Mouse (Mus musculus) midbrain, embryonic 12.5 days (tissue): ENCODE results near the gene 2610507B11Rik. TPM values are rescaled to one million over a fixed set of nuclear protein-coding genes. Genes with fewer than 3 reads are reported as not detected.

ENCODE experiments used
- ATAC-seq: fragments of 200-750 bp; cut with Nextera tagmentation; 2 replicates; pipeline ENCODE4 v1.8.0; 2017; ENCODE audit warnings: low read depth, moderate TSS enrichment, moderate library complexity; ENCODE audit not compliant: low FRiP score
- H3K27ac ChIP-seq: fragments of 300-500 bp; sonication (generic); replicated peaks from 2 replicates; pipeline ENCODE4 v1.5.1; 2016; ENCODE audit warnings: mild to moderate bottlenecking
- H3K27me3 ChIP-seq: fragments of 300-500 bp; sonication (generic); 2 replicates; pipeline ENCODE4 v1.6.1; 2016; ENCODE audit warnings: mild to moderate bottlenecking
- H3K36me3 ChIP-seq: fragments of 300-500 bp; sonication (generic); 2 replicates; pipeline ENCODE4 v1.6.1; 2016
- H3K4me1 ChIP-seq: fragments of 300-500 bp; sonication (generic); 2 replicates; pipeline ENCODE4 v1.6.1; 2016
- H3K4me2 ChIP-seq: fragments of 300-500 bp; sonication (generic); replicated peaks from 2 replicates; pipeline ENCODE4 v1.6.1; 2016; ENCODE audit warnings: mild to moderate bottlenecking, moderate library complexity
- H3K4me3 ChIP-seq: fragments of 300-500 bp; sonication (generic); 2 replicates; pipeline ENCODE4 v1.5.1; 2016; ENCODE audit warnings: mild to moderate bottlenecking
- H3K9ac ChIP-seq: fragments of 300-500 bp; sonication (generic); replicated peaks from 2 replicates; pipeline ENCODE4 v1.6.1; 2016; ENCODE audit warnings: mild to moderate bottlenecking, moderate library complexity
- H3K9me3 ChIP-seq: fragments of 300-500 bp; sonication (generic); 2 replicates; pipeline ENCODE4 v1.6.1; 2016; ENCODE audit warnings: mild to moderate bottlenecking
- WGBS: fragments of 180-500 bp; shearing (Covaris S2); methylation state at CpG from one replicate; pipeline ENCODE4 v1.1.7; 2016; 5-methylcytosine and 5-hydroxymethylcytosine counted together
- polyA plus RNA-seq: library from polyadenylated mRNA; unstranded; fragments of >200 nt; fragmentation: Nextera tagmentation; extraction: Ambion mirVana; gene quantifications from 2 replicates; pipeline ENCODE4 v1.2.1, GENCODE M21; 2016

Gene 2610507B11Rik
- polyA plus RNA-seq, result 79.0 and 80.0 TPM in 2 replicates

GRCm38 (mm10) chr11:78261380-78262352 lies at the start of gene 2610507B11Rik:
TSS of gene 2610507B11Rik (plus strand) at chr11:78261752.
- H3K27ac ChIP-seq, result peak within 1 kb of the TSS; percentile 84
- WGBS, result under 1% methylated on average over 99 of the region's 115 CpGs
- peak within 1 kb of the TSS; percentile 83 for H3K9ac ChIP-seq
- peaks cover 30% of the 10 kb centered on the region for H3K36me3 ChIP-seq
- peaks cover 5% of the 10 kb centered on the region for H3K4me1 ChIP-seq
- ATAC-seq, result peak; percentile 95
- peaks cover 11% of the 10 kb centered on the region for H3K27me3 ChIP-seq
- peak within 1 kb of the TSS; percentile 80 for H3K4me2 ChIP-seq
- H3K9me3 ChIP-seq, result no peaks in the 10 kb centered on the region
- H3K4me3 ChIP-seq, result peak within 1 kb of the TSS; percentile 78

GRCm38 (mm10) chr11:78213086-78213817 lies 48.3 kb upstream of the 2610507B11Rik start:
- Histone ChIP-seq H3K4me2 (no peak overlapping the region), H3K4me1 (no peaks in the 10 kb centered on the region), H3K4me3 (no peak overlapping the region), H3K9me3 (no peaks in the 10 kb centered on the region), H3K9ac (no peak overlapping the region), H3K27me3 (no peaks in the 10 kb centered on the region), H3K27ac (no peak overlapping the region), H3K36me3 (peaks cover 98% of the 10 kb centered on the region)
- no peak for ATAC-seq
- 95% methylated on average over 14 of the region's 14 CpGs for WGBS

- Histone ChIP-seq H3K4me1 (no peaks in the 10 kb centered on the region), H3K4me2 (no peak overlapping the region), H3K27me3 (no peaks in the 10 kb centered on the region), H3K9ac (no peak overlapping the region), H3K27ac (no peak overlapping the region), H3K9me3 (no peaks in the 10 kb centered on the region), H3K36me3 (peaks cover 97% of the 10 kb centered on the region), H3K4me3 (no peak overlapping the region)
- WGBS, result 94% methylated on average over 11 of the region's 11 CpGs
- no peak for ATAC-seq
These were observed 45.7 kb upstream of the 2610507B11Rik start for GRCm38 (mm10) chr11:78215709-78216317.

GRCm38 (mm10) chr11:78223586-78223985 lies 38.0 kb upstream of the 2610507B11Rik start:
- ATAC-seq, result no peak
- no peaks in the 10 kb centered on the region for H3K4me1 ChIP-seq
- H3K4me2 ChIP-seq, result no peak overlapping the region
- no peak overlapping the region for H3K27ac ChIP-seq
- H3K27me3 ChIP-seq, result no peaks in the 10 kb centered on the region
- no peaks in the 10 kb centered on the region for H3K9me3 ChIP-seq
- WGBS, result 91% methylated on average over 4 of the region's 4 CpGs
- H3K4me3 ChIP-seq, result no peak overlapping the region
- no peak overlapping the region for H3K9ac ChIP-seq
- peaks cover 96% of the 10 kb centered on the region for H3K36me3 ChIP-seq

GRCm38 (mm10) chr11:78231518-78231917 lies 30.0 kb upstream of the 2610507B11Rik start:
- Histone ChIP-seq H3K27ac (no peak overlapping the region), H3K4me1 (no peaks in the 10 kb centered on the region), H3K36me3 (peaks cover 82% of the 10 kb centered on the region), H3K4me3 (no peak overlapping the region), H3K27me3 (no peaks in the 10 kb centered on the region), H3K4me2 (no peak overlapping the region), H3K9me3 (no peaks in the 10 kb centered on the region), H3K9ac (no peak overlapping the region)
- WGBS, result 95% methylated on average over 6 of the region's 6 CpGs
- no peak for ATAC-seq

GRCm38 (mm10) chr11:78240193-78240857 lies 21.2 kb upstream of the 2610507B11Rik start:
- 92% methylated on average over 9 of the region's 9 CpGs for WGBS
- H3K36me3 ChIP-seq, result peaks cover 26% of the 10 kb centered on the region

GRCm38 (mm10) chr11:78245261-78245626 lies 16.3 kb upstream of the 2610507B11Rik start:
- Histone ChIP-seq H3K9me3 (no peaks in the 10 kb centered on the region), H3K4me2 (peak overlapping the region; percentile 75), H3K4me3 (peak overlapping the region; percentile 72), H3K27ac (peak overlapping the region; percentile 89), H3K36me3 (peaks cover 10% of the 10 kb centered on the region), H3K4me1 (peaks cover 31% of the 10 kb centered on the region), H3K9ac (peak overlapping the region; percentile 84), H3K27me3 (no peaks in the 10 kb centered on the region)
- under 1% methylated on average over 19 of the region's 19 CpGs for WGBS
- peak; percentile 41; the same call in 1 of the 2 replicates for ATAC-seq

More at GRCm38 (mm10) chr11:78240193-78240857, 21.2 kb upstream of the 2610507B11Rik start:
- Histone ChIP-seq H3K9me3 (no peaks in the 10 kb centered on the region), H3K4me2 (no peak overlapping the region), H3K27me3 (no peaks in the 10 kb centered on the region), H3K4me3 (no peak overlapping the region), H3K4me1 (peaks cover 11% of the 10 kb centered on the region), H3K9ac (no peak overlapping the region), H3K27ac (no peak overlapping the region)
- ATAC-seq, result no peak

- peak within 1 kb of the TSS; percentile 72 for H3K4me3 ChIP-seq
- peaks cover 9% of the 10 kb centered on the region for H3K36me3 ChIP-seq
- no peaks in the 10 kb centered on the region for H3K9me3 ChIP-seq
- under 1% methylated on average over 50 of the region's 50 CpGs for WGBS
- peaks cover 31% of the 10 kb centered on the region for H3K4me1 ChIP-seq
- peak within 1 kb of the TSS; percentile 75 for H3K4me2 ChIP-seq
- ATAC-seq, result peak; percentile 91
- H3K27me3 ChIP-seq, result no peaks in the 10 kb centered on the region
- peak within 1 kb of the TSS; percentile 84 for H3K9ac ChIP-seq
- H3K27ac ChIP-seq, result peak within 1 kb of the TSS; percentile 89
These were observed 15.8 kb upstream of the 2610507B11Rik start, which contains the start of the genes Sdf2 and Supt6 for GRCm38 (mm10) chr11:78245627-78246317. TSS of gene Sdf2 (plus strand) at chr11:78245746. TSS of gene Supt6 (minus strand) at chr11:78245987.

- Histone ChIP-seq H3K27me3 (no peaks in the 10 kb centered on the region), H3K9ac (peak overlapping the region; percentile 84; the same call in 1 of the 2 replicates), H3K36me3 (peaks cover 13% of the 10 kb centered on the region), H3K4me3 (peak overlapping the region; percentile 72), H3K27ac (peak overlapping the region; percentile 89; the same call in 1 of the 2 replicates), H3K4me1 (peaks cover 31% of the 10 kb centered on the region), H3K4me2 (peak overlapping the region; percentile 75), H3K9me3 (no peaks in the 10 kb centered on the region)
- ATAC-seq, result no peak
- 58% methylated on average over 7 of the region's 7 CpGs for WGBS
These were observed 15.1 kb upstream of the 2610507B11Rik start for GRCm38 (mm10) chr11:78246318-78247011.

GRCm38 (mm10) chr11:78247012-78247348 lies 14.6 kb upstream of the 2610507B11Rik start:
- Histone ChIP-seq H3K27ac (no peak overlapping the region), H3K9me3 (no peaks in the 10 kb centered on the region), H3K4me2 (peak overlapping the region; percentile 75; the same call in 1 of the 2 replicates), H3K9ac (no peak overlapping the region), H3K4me3 (no peak overlapping the region), H3K36me3 (peaks cover 17% of the 10 kb centered on the region), H3K4me1 (peaks cover 31% of the 10 kb centered on the region), H3K27me3 (no peaks in the 10 kb centered on the region)
- ATAC-seq, result no peak
- WGBS, result 70% methylated on average over 3 of the region's 3 CpGs
